Mouse (Mus musculus): ENCODE data around the gene Ntrk2. TPM values are rescaled to one million over a fixed set of nuclear protein-coding genes. Genes with fewer than 3 reads are reported as not detected.

Gene Ntrk2
- polyA plus RNA-seq, 1 experiment from 2014 or later = 4.7 TPM

GRCm38 (mm10) chr13:58902313-58902712 lies 95.9 kb downstream of the Ntrk2 start:
- Histone ChIP-seq H3K27ac (replicated peaks) (no peak overlapping the region), H3K36me3 (no peaks in the 10 kb centered on the region), H3K4me2 (no peak overlapping the region), H3K9me3 (0 out of 2 replicates have a peak, but pooled peaks cover 4% of the 10 kb centered on the region), H3K27me3 (replicated peaks) (no peaks in the 10 kb centered on the region), H3K4me3 (no peak overlapping the region), H3K9ac (no peak overlapping the region), H3K4me1 (no peaks in the 10 kb centered on the region)
- WGBS = 65% methylated on average over 8 of the region's 8 CpGs
- no peak for ATAC-seq (ENCODE audit: extremely low read depth, insufficient number of reproducible peaks, low FRiP score, low TSS enrichment)

- WGBS = 61% methylated on average over 13 of the region's 13 CpGs
- Histone ChIP-seq H3K36me3 (no peaks in the 10 kb centered on the region), H3K27ac (replicated peaks) (no peak overlapping the region), H3K4me1 (no peaks in the 10 kb centered on the region), H3K27me3 (replicated peaks) (no peaks in the 10 kb centered on the region), H3K4me3 (no peak overlapping the region), H3K9ac (no peak overlapping the region), H3K4me2 (no peak overlapping the region), H3K9me3 (0 out of 2 replicates have a peak, but pooled peaks cover 2% of the 10 kb centered on the region)
- ATAC-seq (ENCODE audit: extremely low read depth, insufficient number of reproducible peaks, low FRiP score, low TSS enrichment) = no peak
Observed at GRCm38 (mm10) chr13:58904742-58905735, 98.7 kb downstream of the Ntrk2 start.

GRCm38 (mm10) chr13:58911936-58912335 lies 105.6 kb downstream of the Ntrk2 start:
- no peak overlapping the region for H3K4me3 ChIP-seq
- H3K9me3 ChIP-seq = no peaks in the 10 kb centered on the region
- H3K27me3 ChIP-seq (replicated peaks) = no peaks in the 10 kb centered on the region
- no peak overlapping the region for H3K27ac ChIP-seq (replicated peaks)
- no peak for ATAC-seq (ENCODE audit: extremely low read depth, insufficient number of reproducible peaks, low FRiP score, low TSS enrichment)
- H3K9ac ChIP-seq = no peak overlapping the region
- 90% methylated on average over 2 of the region's 2 CpGs for WGBS
- peaks cover 16% of the 10 kb centered on the region for H3K4me1 ChIP-seq
- no peak overlapping the region for H3K4me2 ChIP-seq
- no peaks in the 10 kb centered on the region for H3K36me3 ChIP-seq

GRCm38 (mm10) chr13:58912559-58912958 lies 106.2 kb downstream of the Ntrk2 start:
- peaks cover 16% of the 10 kb centered on the region for H3K4me1 ChIP-seq
- no peaks in the 10 kb centered on the region for H3K9me3 ChIP-seq
- H3K36me3 ChIP-seq = no peaks in the 10 kb centered on the region
- peak overlapping the region; percentile 8; the same call in 1 of the 2 replicates for H3K27ac ChIP-seq (replicated peaks)
- no peak overlapping the region for H3K4me2 ChIP-seq
- no peaks in the 10 kb centered on the region for H3K27me3 ChIP-seq (replicated peaks)
- H3K9ac ChIP-seq = no peak overlapping the region
- ATAC-seq (ENCODE audit: extremely low read depth, insufficient number of reproducible peaks, low FRiP score, low TSS enrichment) = no peak
- H3K4me3 ChIP-seq = no peak overlapping the region

GRCm38 (mm10) chr13:58914061-58914814 lies 107.9 kb downstream of the Ntrk2 start:
- no peaks in the 10 kb centered on the region for H3K36me3 ChIP-seq
- H3K9ac ChIP-seq = no peak overlapping the region
- peaks cover 16% of the 10 kb centered on the region for H3K4me1 ChIP-seq
- 0 out of 2 replicates have a peak overlapping the region, but pooled peaks have one; percentile 10 for H3K27ac ChIP-seq (replicated peaks)
- H3K4me3 ChIP-seq = no peak overlapping the region
- no peak overlapping the region for H3K4me2 ChIP-seq
- WGBS = 41% methylated on average over 6 of the region's 6 CpGs
- no peaks in the 10 kb centered on the region for H3K27me3 ChIP-seq (replicated peaks)
- no peak for ATAC-seq (ENCODE audit: extremely low read depth, insufficient number of reproducible peaks, low FRiP score, low TSS enrichment)
- no peaks in the 10 kb centered on the region for H3K9me3 ChIP-seq

- no peak overlapping the region for H3K9ac ChIP-seq
- no peak overlapping the region for H3K27ac ChIP-seq (replicated peaks)
- H3K27me3 ChIP-seq (replicated peaks) = no peaks in the 10 kb centered on the region
- 91% methylated on average over 2 of the region's 2 CpGs for WGBS
- no peaks in the 10 kb centered on the region for H3K9me3 ChIP-seq
- peaks cover 16% of the 10 kb centered on the region for H3K4me1 ChIP-seq
- H3K4me2 ChIP-seq = no peak overlapping the region
- no peak for ATAC-seq (ENCODE audit: extremely low read depth, insufficient number of reproducible peaks, low FRiP score, low TSS enrichment)
- no peak overlapping the region for H3K4me3 ChIP-seq
- H3K36me3 ChIP-seq = no peaks in the 10 kb centered on the region
Observed at GRCm38 (mm10) chr13:58916348-58916747, 110.0 kb downstream of the Ntrk2 start.

GRCm38 (mm10) chr13:58920241-58920640 lies 113.9 kb downstream of the Ntrk2 start:
- peaks cover 4% of the 10 kb centered on the region for H3K4me1 ChIP-seq
- WGBS = 85% methylated on average over 7 of the region's 7 CpGs
- no peak overlapping the region for H3K4me2 ChIP-seq
- no peaks in the 10 kb centered on the region for H3K27me3 ChIP-seq (replicated peaks)
- no peaks in the 10 kb centered on the region for H3K36me3 ChIP-seq
- no peaks in the 10 kb centered on the region for H3K9me3 ChIP-seq
- no peak overlapping the region for H3K9ac ChIP-seq
- no peak overlapping the region for H3K4me3 ChIP-seq
- no peak for ATAC-seq (ENCODE audit: extremely low read depth, insufficient number of reproducible peaks, low FRiP score, low TSS enrichment)
- H3K27ac ChIP-seq (replicated peaks) = no peak overlapping the region

DNA sequence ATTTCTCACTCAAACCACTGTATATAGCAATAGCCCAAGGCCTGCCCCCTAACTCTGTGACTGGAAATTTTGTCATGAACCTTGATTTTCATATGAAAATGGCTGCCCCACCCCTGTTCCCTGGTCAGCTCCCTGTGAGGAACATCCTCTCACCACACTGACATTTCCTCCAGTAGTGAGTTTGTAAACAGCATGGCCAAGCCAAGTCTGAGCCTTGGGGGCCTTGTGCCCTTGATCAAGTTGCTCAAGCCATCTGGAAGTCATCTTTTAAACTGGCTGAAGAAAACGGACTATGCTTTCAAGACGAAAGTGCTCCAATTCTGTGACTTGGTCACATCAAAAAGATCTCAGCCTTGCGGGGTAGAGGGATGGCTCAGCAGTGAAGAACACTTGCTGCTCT lies 114.9 kb downstream of the Ntrk2 start:
- H3K9ac ChIP-seq = no peak overlapping the region
- ATAC-seq (ENCODE audit: extremely low read depth, insufficient number of reproducible peaks, low FRiP score, low TSS enrichment) = no peak
- no peaks in the 10 kb centered on the region for H3K27me3 ChIP-seq (replicated peaks)
- no peak overlapping the region for H3K27ac ChIP-seq (replicated peaks)
- no peaks in the 10 kb centered on the region for H3K4me1 ChIP-seq
- no peak overlapping the region for H3K4me2 ChIP-seq
- H3K36me3 ChIP-seq = no peaks in the 10 kb centered on the region
- 73% methylated on average over 3 of the region's 3 CpGs for WGBS
- no peak overlapping the region for H3K4me3 ChIP-seq
- H3K9me3 ChIP-seq = no peaks in the 10 kb centered on the region

- no peak overlapping the region for H3K9ac ChIP-seq
- no peak overlapping the region for H3K4me2 ChIP-seq
- no peaks in the 10 kb centered on the region for H3K36me3 ChIP-seq
- H3K27me3 ChIP-seq (replicated peaks) = no peaks in the 10 kb centered on the region
- no peak overlapping the region for H3K27ac ChIP-seq (replicated peaks)
- H3K9me3 ChIP-seq = no peaks in the 10 kb centered on the region
- 81% methylated on average over 10 of the region's 10 CpGs for WGBS
- H3K4me1 ChIP-seq = no peaks in the 10 kb centered on the region
- H3K4me3 ChIP-seq = no peak overlapping the region
- no peak for ATAC-seq (ENCODE audit: extremely low read depth, insufficient number of reproducible peaks, low FRiP score, low TSS enrichment)
Observed at GRCm38 (mm10) chr13:58921705-58922104, 115.3 kb downstream of the Ntrk2 start.

DNA sequence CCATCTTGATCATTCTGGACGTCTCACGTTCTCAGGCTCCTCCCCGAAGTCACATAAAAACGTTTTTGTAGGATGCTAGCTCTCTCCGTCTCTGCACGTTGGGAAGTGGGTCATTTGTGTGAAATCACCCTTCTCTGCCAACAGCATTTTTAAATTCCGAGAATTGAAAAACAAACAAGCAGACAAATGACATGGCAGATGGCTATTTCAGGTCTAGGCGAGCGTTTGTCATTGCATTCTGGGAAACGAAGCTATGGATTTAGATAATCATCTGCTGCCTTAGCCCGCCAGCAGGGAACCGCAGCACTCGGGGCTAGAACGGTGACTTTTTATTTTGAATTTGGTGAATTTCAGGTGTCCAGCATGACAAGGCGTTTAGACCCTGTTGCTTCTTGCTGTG lies 115.8 kb downstream of the Ntrk2 start:
- H3K4me1 ChIP-seq = no peaks in the 10 kb centered on the region
- no peak overlapping the region for H3K4me3 ChIP-seq
- no peak for ATAC-seq (ENCODE audit: extremely low read depth, insufficient number of reproducible peaks, low FRiP score, low TSS enrichment)
- no peak overlapping the region for H3K4me2 ChIP-seq
- WGBS = 76% methylated on average over 15 of the region's 15 CpGs
- H3K27ac ChIP-seq (replicated peaks) = no peak overlapping the region
- no peaks in the 10 kb centered on the region for H3K9me3 ChIP-seq
- H3K27me3 ChIP-seq (replicated peaks) = no peaks in the 10 kb centered on the region
- H3K9ac ChIP-seq = no peak overlapping the region
- no peaks in the 10 kb centered on the region for H3K36me3 ChIP-seq

- Histone ChIP-seq H3K36me3 (no peaks in the 10 kb centered on the region), H3K4me2 (no peak overlapping the region), H3K9me3 (no peaks in the 10 kb centered on the region), H3K27me3 (replicated peaks) (no peaks in the 10 kb centered on the region), H3K4me3 (no peak overlapping the region), H3K9ac (no peak overlapping the region), H3K4me1 (no peaks in the 10 kb centered on the region), H3K27ac (replicated peaks) (no peak overlapping the region)
- ATAC-seq (ENCODE audit: extremely low read depth, insufficient number of reproducible peaks, low FRiP score, low TSS enrichment) = no peak
- 74% methylated on average over 7 of the region's 7 CpGs for WGBS
Observed at GRCm38 (mm10) chr13:58923496-58923895, 117.1 kb downstream of the Ntrk2 start.
